Mouse (Mus musculus): ENCODE measurements around the gene Igf2bp2.

DNA sequence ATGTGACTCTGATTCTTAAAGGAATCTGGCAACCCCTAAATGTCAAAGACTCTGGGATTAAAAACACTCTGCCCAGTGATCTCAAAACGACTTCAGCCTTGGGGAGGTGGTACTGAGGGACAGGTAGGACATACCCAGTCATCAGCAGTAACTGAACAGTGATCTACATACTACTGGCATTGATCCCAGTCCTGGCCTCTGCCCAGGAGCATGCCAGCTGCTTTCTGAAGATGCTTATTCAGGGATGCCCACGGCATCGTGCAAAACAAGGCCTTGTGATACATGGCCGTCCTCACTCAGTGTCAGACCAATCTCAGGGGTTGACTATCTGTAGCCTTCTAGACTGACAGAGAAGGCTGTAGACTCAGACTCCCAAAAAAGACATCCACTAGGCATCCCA is 77.7 kb downstream of the Igf2bp2 start:
- no peak for TF ChIP-seq CTCF (IDR thresholded peaks at IDR 0.05; ENCODE audit: control insufficient read depth, insufficient read depth, insufficient replicate concordance, low read depth, low read length)
- TF ChIP-seq POLR2A (IDR thresholded peaks at IDR 0.05; ENCODE audit: control insufficient read depth, low read depth, low read length) = no peak

Measured in testis, adult 2 months (tissue).